Mouse (Mus musculus) midbrain, embryonic 14.5 days (tissue): ENCODE measurements around the gene Cfap61. TPM values are rescaled to one million over a fixed set of nuclear protein-coding genes. Genes with fewer than 3 reads are reported as not detected.

Source experiments
- ATAC-seq: fragments of 200-750 bp; cut with Nextera tagmentation; 2 replicates; pipeline ENCODE4 v1.8.0; 2017; ENCODE audit warnings: moderate number of reproducible peaks, moderate library complexity; ENCODE audit not compliant: low FRiP score, low TSS enrichment
- DNase-seq: peaks from one replicate; pipeline ENCODE4 v3.0.0-alpha.2; 2015
- H3K27ac ChIP-seq: fragments of 300-500 bp; sonication (generic); replicated peaks from 2 replicates; pipeline ENCODE4 v1.5.1; 2014; ENCODE audit warnings: mild to moderate bottlenecking, low read depth, low read length, moderate library complexity
- H3K27me3 ChIP-seq: fragments of 300-500 bp; sonication (generic); 2 replicates; pipeline ENCODE4 v1.6.1; 2014; ENCODE audit warnings: low read length, control low read depth, mixed read lengths; ENCODE audit not compliant: control insufficient read depth, insufficient read depth
- H3K36me3 ChIP-seq: fragments of 300-500 bp; sonication (generic); 2 replicates; pipeline ENCODE4 v1.6.1; 2014; ENCODE audit warnings: low read length, control low read depth; ENCODE audit not compliant: control insufficient read depth, insufficient read depth
- H3K4me1 ChIP-seq: fragments of 300-500 bp; sonication (generic); 2 replicates; pipeline ENCODE4 v1.6.1; 2014; ENCODE audit warnings: mild to moderate bottlenecking, antibody characterized with exemption, low read length, control low read depth; ENCODE audit not compliant: control insufficient read depth, insufficient read depth
- H3K4me2 ChIP-seq: fragments of 300-500 bp; sonication (generic); 2 replicates; pipeline ENCODE4 v1.6.1; 2014; ENCODE audit warnings: mild to moderate bottlenecking, low read length, moderate library complexity
- H3K4me3 ChIP-seq: fragments of 300-500 bp; sonication (generic); replicated peaks from 2 replicates; pipeline ENCODE4 v1.5.1; 2014; ENCODE audit warnings: low read depth, low read length
- H3K9ac ChIP-seq: fragments of 300-500 bp; sonication (generic); replicated peaks from 2 replicates; pipeline ENCODE4 v1.6.1; 2014; ENCODE audit warnings: mild to moderate bottlenecking, low read length, moderate library complexity
- H3K9me3 ChIP-seq: fragments of 300-500 bp; sonication (generic); 2 replicates; pipeline ENCODE4 v1.6.1; 2016; ENCODE audit warnings: low read length, control low read depth, mixed read lengths; ENCODE audit not compliant: control insufficient read depth
- WGBS: fragments of 180-500 bp; shearing (Covaris S2); extraction: QIAGEN DNeasy Blood & Tissue Kit; methylation state at CpG from one replicate; pipeline ENCODE4 v1.1.7; 2014; 5-methylcytosine and 5-hydroxymethylcytosine counted together
- polyA plus RNA-seq: library from polyadenylated mRNA; unstranded; fragments of >200 nt; fragmentation: Nextera tagmentation; extraction: Ambion mirVana; gene quantifications from 2 replicates; pipeline ENCODE4 v1.2.1, GENCODE M21; 2014

The Cfap61 gene
- 1.1 and 1.7 TPM in 2 replicates for polyA plus RNA-seq

- no peaks in the 10 kb centered on the region for H3K9me3 ChIP-seq
- under 1% methylated on average over 61 of the region's 61 CpGs for WGBS
- DNase-seq (peak; percentile 99), ATAC-seq (peak; percentile 98)
- peak within 1 kb of the TSS; percentile 86 for H3K4me3 ChIP-seq
- H3K27me3 ChIP-seq: no peaks in the 10 kb centered on the region
- peaks cover 30% of the 10 kb centered on the region for H3K36me3 ChIP-seq
- H3K9ac ChIP-seq: peak within 1 kb of the TSS; percentile 54; the same call in 1 of the 2 replicates
- no peak within 1 kb of the TSS for H3K27ac ChIP-seq
- peaks cover 9% of the 10 kb centered on the region for H3K4me1 ChIP-seq
- H3K4me2 ChIP-seq: peak within 1 kb of the TSS; percentile 80
Measured at GRCm38 (mm10) chr2:145934339-145935231, at the start of gene Cfap61, which contains the start of gene Crnkl1. Gene Cfap61, plus strand, starts transcription at chr2:145934784. Gene Crnkl1, minus strand, starts transcription at chr2:145935014.

DNA sequence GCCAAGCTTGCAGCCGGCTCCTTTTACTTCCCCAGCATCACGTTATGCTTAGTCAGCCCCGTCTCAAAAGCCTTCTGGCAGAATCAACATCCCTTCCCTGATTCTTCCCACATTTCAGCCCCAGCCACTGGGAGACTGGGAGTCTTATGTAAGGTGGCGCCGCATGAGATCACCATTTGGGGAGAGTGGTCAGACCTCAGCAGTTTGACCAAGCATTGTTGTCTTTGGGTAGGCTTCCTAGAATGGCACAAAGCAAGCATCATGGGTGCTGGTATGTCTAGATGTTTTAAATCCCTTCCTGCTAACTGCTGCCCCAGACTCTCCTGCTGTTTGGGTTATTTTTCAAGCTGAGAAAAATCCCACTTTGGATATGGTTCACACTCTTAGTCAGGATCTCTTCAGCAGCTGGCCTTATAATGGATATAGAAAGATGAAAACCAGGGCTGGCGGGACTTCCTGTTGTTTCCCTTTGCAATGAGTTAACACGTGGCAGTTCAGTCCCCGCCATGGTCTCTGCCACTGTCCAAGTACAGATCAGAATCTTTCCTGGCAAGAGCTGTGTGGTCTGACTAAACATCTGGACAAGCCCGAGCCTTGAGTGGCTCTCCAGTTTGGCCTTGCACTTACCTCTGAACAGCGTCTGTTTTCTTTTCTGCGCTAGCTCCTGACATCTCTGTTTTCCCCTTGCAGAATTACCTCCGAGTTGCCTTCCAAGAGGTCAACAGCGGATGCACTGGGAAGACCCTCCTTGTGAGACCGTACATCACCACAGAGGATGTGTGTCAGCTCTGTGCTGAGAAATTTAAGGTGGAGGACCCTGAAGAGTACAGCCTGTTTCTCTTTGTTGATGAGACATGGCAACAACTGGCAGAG is 49.4 kb upstream of the Cfap61 start:
- WGBS: 81% methylated on average over 14 of the region's 14 CpGs
- ATAC-seq: no peak

DNA sequence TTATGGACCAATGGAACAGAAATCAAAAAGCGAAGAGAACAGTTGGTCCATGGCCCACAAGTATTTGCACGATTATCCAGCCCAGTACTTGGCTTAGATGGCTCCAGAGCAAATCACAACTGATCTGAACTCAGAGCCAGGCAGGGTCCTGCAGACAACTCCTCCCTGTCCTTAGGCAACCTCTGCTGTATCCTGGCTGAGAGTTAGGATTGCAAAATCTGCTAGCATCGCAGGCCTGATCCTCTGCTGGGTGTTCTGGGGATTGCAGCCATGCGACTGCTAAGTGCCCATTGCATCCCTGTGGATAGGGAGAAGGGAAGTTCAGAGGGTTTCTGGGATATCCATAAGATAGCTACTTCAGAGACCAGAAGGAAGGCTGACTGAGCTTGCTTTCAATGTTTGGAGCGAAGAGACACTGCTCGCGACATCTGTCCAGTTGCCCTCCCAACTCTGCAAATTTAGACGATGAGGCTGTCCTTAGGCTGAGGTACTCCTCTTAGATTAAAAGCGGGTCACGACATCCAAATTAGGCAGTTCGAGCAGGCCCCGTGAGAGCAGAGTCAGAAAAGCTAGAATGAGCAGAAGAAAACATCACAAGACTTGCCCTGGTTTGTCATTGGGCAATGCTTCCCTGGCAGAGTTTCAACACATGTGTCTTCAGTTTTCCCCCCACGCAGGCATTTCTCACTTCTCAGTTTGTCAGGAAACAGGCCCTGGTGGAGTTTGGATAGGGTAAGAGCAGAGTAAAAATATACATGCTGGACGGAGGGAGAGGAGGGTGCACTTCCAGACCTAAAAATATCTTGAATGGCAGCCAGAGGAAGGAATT is 46.4 kb upstream of the Cfap61 start:
- peak; percentile 21 for DNase-seq
- ATAC-seq: no peak
- H3K4me1 ChIP-seq: no peaks in the 10 kb centered on the region

More for the DNA sequence above, 49.4 kb upstream of the Cfap61 start:
- H3K4me2 ChIP-seq: no peak overlapping the region
- no peak for DNase-seq
- H3K9ac ChIP-seq: no peak overlapping the region
- 0 out of 2 replicates have a peak overlapping the region, but pooled peaks have one; percentile 5 for H3K27ac ChIP-seq
- H3K4me3 ChIP-seq: no peak overlapping the region
- no peaks in the 10 kb centered on the region for H3K9me3 ChIP-seq
- H3K4me1 ChIP-seq: no peaks in the 10 kb centered on the region
- H3K27me3 ChIP-seq: no peaks in the 10 kb centered on the region
- peaks cover 13% of the 10 kb centered on the region for H3K36me3 ChIP-seq

DNA sequence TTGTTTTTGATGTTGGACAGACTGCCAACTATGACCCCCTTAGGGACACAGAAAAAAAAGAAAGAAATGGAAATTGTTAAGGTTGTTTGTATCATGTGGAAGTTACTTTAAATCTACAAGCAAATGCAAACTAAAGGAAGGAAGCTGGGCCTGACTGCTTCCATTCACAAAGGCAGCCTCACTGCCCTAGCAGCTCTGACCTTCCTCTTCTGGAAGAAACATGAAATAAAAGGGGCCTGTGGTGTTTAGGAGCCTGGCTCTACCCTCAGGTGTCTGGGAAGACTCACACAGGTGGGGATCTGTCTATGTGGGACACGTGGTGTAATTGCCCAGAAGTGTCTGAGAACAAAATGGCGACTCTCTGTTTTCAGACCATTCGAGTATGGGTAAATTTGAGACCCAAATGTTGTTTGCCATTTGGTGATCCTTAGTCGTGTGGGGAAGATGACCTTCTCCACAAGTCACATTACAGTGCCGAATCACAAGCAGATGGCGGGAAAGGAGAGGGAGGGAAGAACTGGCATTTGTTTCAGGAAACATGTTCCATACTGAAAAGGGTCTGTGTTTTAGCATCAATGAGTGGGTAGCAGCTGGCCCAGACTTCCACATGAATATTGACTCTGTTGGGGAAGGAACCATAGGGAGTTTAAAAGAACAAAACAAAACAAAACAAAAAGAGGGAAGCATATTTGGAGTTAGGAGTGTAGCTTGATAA is 45.7 kb upstream of the Cfap61 start:
- H3K4me3 ChIP-seq: no peak overlapping the region
- no peak overlapping the region for H3K9ac ChIP-seq
- H3K27ac ChIP-seq: no peak overlapping the region
- peaks cover 8% of the 10 kb centered on the region; the same call in 1 of the 2 replicates for H3K36me3 ChIP-seq
- no peak overlapping the region for H3K4me2 ChIP-seq
- no peaks in the 10 kb centered on the region for H3K9me3 ChIP-seq
- no peaks in the 10 kb centered on the region for H3K27me3 ChIP-seq
- ATAC-seq (no peak), DNase-seq (no peak)
- H3K4me1 ChIP-seq: no peaks in the 10 kb centered on the region
- 82% methylated on average over 6 of the region's 6 CpGs for WGBS

More for the DNA sequence above, 46.4 kb upstream of the Cfap61 start:
- no peak overlapping the region for H3K9ac ChIP-seq
- H3K9me3 ChIP-seq: no peaks in the 10 kb centered on the region
- H3K4me3 ChIP-seq: no peak overlapping the region
- H3K27me3 ChIP-seq: no peaks in the 10 kb centered on the region
- peaks cover 11% of the 10 kb centered on the region; the same call in 1 of the 2 replicates for H3K36me3 ChIP-seq
- no peak overlapping the region for H3K4me2 ChIP-seq
- WGBS: 76% methylated on average over 14 of the region's 14 CpGs
- H3K27ac ChIP-seq: no peak overlapping the region

DNA sequence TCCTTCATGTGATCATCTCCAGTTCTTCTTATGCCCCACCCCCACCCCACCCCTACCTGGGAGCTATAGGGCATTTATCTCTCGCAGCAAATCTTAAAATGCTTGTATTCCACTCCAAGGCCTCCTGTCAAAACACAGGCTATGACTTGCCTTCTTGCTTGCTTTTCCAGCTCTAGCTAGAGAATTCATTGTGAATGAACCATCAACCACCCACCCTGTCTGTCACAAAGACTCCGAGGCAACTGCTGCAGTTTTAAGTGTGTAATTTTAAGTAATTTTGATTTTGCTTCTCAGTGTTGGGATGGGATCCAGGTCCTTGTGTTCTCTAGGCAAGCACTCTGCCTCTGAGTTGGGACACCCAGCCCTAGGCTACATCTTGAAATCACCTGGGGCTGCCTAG is 44.0 kb upstream of the Cfap61 start:
- ATAC-seq (no peak), DNase-seq (no peak)
- H3K27me3 ChIP-seq: no peaks in the 10 kb centered on the region
- H3K27ac ChIP-seq: no peak overlapping the region
- no peak overlapping the region for H3K4me3 ChIP-seq
- peaks cover 5% of the 10 kb centered on the region; the same call in 1 of the 2 replicates for H3K36me3 ChIP-seq
- no peak overlapping the region for H3K9ac ChIP-seq
- no peaks in the 10 kb centered on the region for H3K9me3 ChIP-seq
- H3K4me2 ChIP-seq: no peak overlapping the region
- WGBS: 97% methylated on average over 2 of the region's 2 CpGs
- H3K4me1 ChIP-seq: no peaks in the 10 kb centered on the region

DNA sequence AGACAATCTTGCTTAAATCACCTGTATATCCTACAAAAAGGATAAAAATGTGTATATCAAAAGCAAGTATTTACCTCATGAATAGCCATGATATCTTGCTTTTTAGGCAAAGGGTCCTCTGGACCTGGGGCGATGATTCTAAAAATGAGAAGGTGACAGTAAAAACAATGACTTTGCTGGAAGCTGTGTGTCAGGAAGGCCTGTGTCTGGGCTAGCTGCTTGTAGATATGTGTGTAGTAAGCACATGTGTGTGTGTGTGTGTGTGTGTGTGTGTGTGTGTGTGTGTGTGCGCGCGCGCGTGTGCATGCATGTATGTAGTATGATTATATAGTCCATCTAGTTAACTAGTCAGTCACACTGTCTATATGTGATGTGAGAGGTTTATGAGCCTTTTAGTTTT is 40.8 kb upstream of the Cfap61 start:
- Histone ChIP-seq H3K36me3 (no peaks in the 10 kb centered on the region), H3K4me3 (no peak overlapping the region), H3K27ac (no peak overlapping the region), H3K9me3 (no peaks in the 10 kb centered on the region), H3K27me3 (no peaks in the 10 kb centered on the region), H3K4me1 (no peaks in the 10 kb centered on the region), H3K4me2 (no peak overlapping the region), H3K9ac (no peak overlapping the region)
- 99% methylated on average over 6 of the region's 6 CpGs for WGBS
- DNase-seq (no peak), ATAC-seq (no peak)

DNA sequence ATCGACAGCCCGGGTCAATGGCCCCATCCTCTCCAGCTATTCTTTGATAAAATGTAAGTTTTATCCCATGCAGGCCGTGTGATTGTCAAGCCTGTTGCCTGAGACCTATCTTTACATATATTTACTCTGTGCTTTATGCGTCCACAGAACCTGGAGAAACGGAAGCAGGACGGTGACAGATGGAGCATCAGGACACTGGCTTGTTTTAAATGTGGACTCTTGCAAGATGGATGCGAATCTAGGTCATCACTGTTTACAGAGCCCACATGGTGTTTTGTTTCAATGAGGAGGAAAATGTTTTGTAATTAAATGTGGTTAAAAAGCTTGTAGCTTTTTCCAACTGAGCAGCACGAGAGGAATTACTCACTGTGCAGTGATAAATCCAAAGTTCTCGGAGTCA is 36.5 kb upstream of the Cfap61 start:
- Histone ChIP-seq H3K9me3 (no peaks in the 10 kb centered on the region), H3K4me1 (no peaks in the 10 kb centered on the region), H3K27me3 (no peaks in the 10 kb centered on the region), H3K36me3 (no peaks in the 10 kb centered on the region), H3K9ac (no peak overlapping the region), H3K4me3 (no peak overlapping the region), H3K4me2 (no peak overlapping the region), H3K27ac (no peak overlapping the region)
- no peak for ATAC-seq
- no peak for DNase-seq
- 84% methylated on average over 9 of the region's 9 CpGs for WGBS
